Mouse (Mus musculus) limb, embryonic 14.5 days (tissue): ENCODE results near the gene Gm44502. TPM values are rescaled to one million over a fixed set of nuclear protein-coding genes. Genes with fewer than 3 reads are reported as not detected.

Experiments
- ATAC-seq: fragments of 200-750 bp; cut with Nextera tagmentation; 2 replicates; pipeline ENCODE4 v1.8.0; 2017; ENCODE audit warnings: low read depth, moderate number of reproducible peaks, moderate TSS enrichment; ENCODE audit not compliant: low FRiP score
- DNase-seq: peaks from one replicate; pipeline ENCODE4 v3.0.0-alpha.2; 2015; ENCODE audit warnings: low spot score
- H3K27ac ChIP-seq: fragments of 300-500 bp; sonication (generic); replicated peaks from 2 replicates; pipeline ENCODE4 v1.5.1; 2014; ENCODE audit warnings: low read depth, mild to moderate bottlenecking, low read length, moderate library complexity, mixed read lengths
- H3K27me3 ChIP-seq: fragments of 300-500 bp; sonication (generic); 2 replicates; pipeline ENCODE4 v1.6.1; 2014; ENCODE audit warnings: low read length, mixed read lengths; ENCODE audit not compliant: control insufficient read depth, insufficient read depth
- H3K36me3 ChIP-seq: fragments of 300-500 bp; sonication (generic); 2 replicates; pipeline ENCODE4 v1.6.1; 2014; ENCODE audit warnings: mild to moderate bottlenecking, low read length, moderate library complexity, mixed read lengths; ENCODE audit not compliant: control insufficient read depth, insufficient read depth
- H3K4me1 ChIP-seq: fragments of 300-500 bp; sonication (generic); 2 replicates; pipeline ENCODE4 v1.6.1; 2014; ENCODE audit warnings: antibody characterized with exemption, low read length, mixed read lengths; ENCODE audit not compliant: control insufficient read depth, insufficient read depth
- H3K4me2 ChIP-seq: fragments of 300-500 bp; sonication (generic); replicated peaks from 2 replicates; pipeline ENCODE4 v1.6.1; 2014; ENCODE audit warnings: low read depth, mild to moderate bottlenecking, low read length, moderate library complexity; ENCODE audit not compliant: severe bottlenecking
- H3K4me3 ChIP-seq: fragments of 300-500 bp; sonication (generic); replicated peaks from 2 replicates; pipeline ENCODE4 v1.5.1; 2014; ENCODE audit warnings: low read length
- H3K9ac ChIP-seq: fragments of 300-500 bp; sonication (generic); 2 replicates; pipeline ENCODE4 v1.6.1; 2014; ENCODE audit warnings: mild to moderate bottlenecking, low read depth, low read length, moderate library complexity; ENCODE audit not compliant: severe bottlenecking
- H3K9me3 ChIP-seq: fragments of 300-500 bp; sonication (generic); 2 replicates; pipeline ENCODE4 v1.6.1; 2016; ENCODE audit warnings: low read length; ENCODE audit not compliant: control insufficient read depth
- POLR2A ChIP-seq: fragments of 200-500 bp; IDR thresholded peaks from 2 replicates; pipeline ENCODE4 v1.8.0; 2012; ENCODE audit warnings: inconsistent platforms, mild to moderate bottlenecking, moderate library complexity, borderline replicate concordance; ENCODE audit not compliant: insufficient read depth, insufficient read length; ENCODE audit errors: extremely low read depth
- WGBS: fragments of 180-500 bp; shearing (Covaris S2); extraction: QIAGEN DNeasy Blood & Tissue Kit; methylation state at CpG from one replicate; pipeline ENCODE4 v1.1.7; 2014; 5-methylcytosine and 5-hydroxymethylcytosine counted together
- polyA plus RNA-seq, 2 experiments: library from polyadenylated mRNA; depleted of rRNA in 1 of 2; stranded (reverse) in 1 of 2; unstranded in 1 of 2; fragments of >200 nt; fragmentation: Nextera tagmentation in 1 of 2; extraction: Ambion mirVana in 1 of 2; gene quantifications; 2 replicates each; pipeline versions ENCODE4 v1.2.1 to v1.2.3; 2012 to 2014

The Gm44502 gene
- polyA plus RNA-seq, 2 experiments, result 0.40 TPM; not detected in 1

DNA sequence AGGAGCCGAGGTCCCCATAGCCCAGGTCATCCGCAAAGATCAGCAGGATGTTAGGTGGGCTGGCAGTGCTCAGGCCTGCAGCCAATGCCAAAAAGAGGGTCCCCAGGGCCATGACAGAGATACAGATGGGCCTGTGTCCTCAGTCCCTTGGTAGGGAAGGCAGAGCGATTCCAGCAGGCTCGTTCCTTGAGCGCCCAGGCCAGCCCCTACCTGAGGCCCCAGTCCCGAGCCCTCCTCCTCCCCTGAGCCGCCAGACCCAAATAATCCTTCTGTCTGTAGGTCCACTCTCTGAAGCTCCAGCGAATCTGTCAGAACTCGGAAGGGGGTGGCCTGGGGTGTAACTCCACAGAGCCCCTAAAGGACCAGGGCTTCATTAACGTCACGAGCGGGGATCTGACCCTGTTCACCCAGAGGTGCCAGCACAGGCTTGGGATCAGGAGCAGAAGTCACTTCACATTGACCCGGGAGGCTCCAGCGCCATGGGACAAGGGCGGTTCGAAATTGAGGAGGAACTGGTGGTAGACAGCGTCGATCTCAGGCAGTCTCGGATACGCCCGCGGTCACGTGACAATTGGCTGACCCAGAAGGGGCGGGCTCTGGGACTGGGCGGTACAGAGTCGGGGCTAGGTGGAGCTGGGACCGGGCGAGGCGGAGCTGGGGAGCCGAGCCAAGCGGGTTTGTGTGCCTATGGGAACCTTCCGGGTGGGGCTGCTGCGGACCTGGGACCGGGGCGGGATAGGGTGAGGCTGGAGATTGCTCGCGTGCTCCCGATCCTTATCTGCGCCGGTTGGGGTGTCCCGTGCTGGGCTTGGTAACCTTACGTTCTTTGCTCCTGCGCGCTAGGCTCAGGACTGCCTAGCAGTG lies 46.3 kb upstream of the Gm44502 start:
- Histone ChIP-seq H3K9ac (peak overlapping the region; percentile 64), H3K36me3 (no peaks in the 10 kb centered on the region), H3K27me3 (no peaks in the 10 kb centered on the region), H3K4me3 (peak overlapping the region; percentile 46), H3K4me1 (peaks cover 7% of the 10 kb centered on the region; the same call in 1 of the 2 replicates), H3K4me2 (peak overlapping the region; percentile 93), H3K27ac (peak overlapping the region; percentile 1; the same call in 1 of the 2 replicates), H3K9me3 (no peaks in the 10 kb centered on the region)
- peak; percentile 98 for ATAC-seq
- DNase-seq, result peak; percentile 93
- peak; percentile 49; the same call in 1 of the 2 replicates for TF ChIP-seq POLR2A
- 11% methylated on average over 35 of the region's 44 CpGs for WGBS

DNA sequence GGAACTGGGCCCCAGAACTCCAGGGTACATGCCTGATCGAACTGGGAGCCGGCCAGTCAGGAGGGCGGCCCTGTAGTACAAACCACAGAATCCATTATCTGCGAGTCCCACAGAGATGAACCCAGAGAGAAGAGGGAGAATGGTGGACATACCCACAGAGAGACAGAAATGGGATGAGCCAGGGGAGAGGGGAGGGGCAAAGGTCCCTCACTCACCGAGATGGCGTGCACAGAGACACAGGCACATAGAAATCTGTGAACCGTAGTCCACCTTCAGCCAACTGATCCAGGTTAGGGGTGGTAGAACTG lies 45.8 kb upstream of the Gm44502 start:
- Histone ChIP-seq H3K9ac (peak overlapping the region; percentile 64; the same call in 1 of the 2 replicates), H3K4me1 (peaks cover 7% of the 10 kb centered on the region; the same call in 1 of the 2 replicates), H3K4me2 (peak overlapping the region; percentile 93), H3K4me3 (peak overlapping the region; percentile 46), H3K27me3 (no peaks in the 10 kb centered on the region), H3K27ac (no peak overlapping the region), H3K9me3 (no peaks in the 10 kb centered on the region), H3K36me3 (no peaks in the 10 kb centered on the region)
- no peak for TF ChIP-seq POLR2A
- 90% methylated on average over 7 of the region's 7 CpGs for WGBS
- no peak for ATAC-seq
- no peak for DNase-seq

GRCm38 (mm10) chr15:89474596-89475292 lies 45.2 kb upstream of the Gm44502 start:
- 0 out of 2 replicates have a peak overlapping the region, but pooled peaks have one; percentile 46 for H3K4me3 ChIP-seq
- ATAC-seq (no peak), DNase-seq (no peak)
- H3K27ac ChIP-seq, result no peak overlapping the region
- no peak for TF ChIP-seq POLR2A
- no peaks in the 10 kb centered on the region for H3K9me3 ChIP-seq
- H3K4me1 ChIP-seq, result peaks cover 7% of the 10 kb centered on the region; the same call in 1 of the 2 replicates
- WGBS, result 91% methylated on average over 19 of the region's 19 CpGs
- H3K4me2 ChIP-seq, result no peak overlapping the region
- H3K9ac ChIP-seq, result no peak overlapping the region
- no peaks in the 10 kb centered on the region for H3K27me3 ChIP-seq
- H3K36me3 ChIP-seq, result no peaks in the 10 kb centered on the region

DNA sequence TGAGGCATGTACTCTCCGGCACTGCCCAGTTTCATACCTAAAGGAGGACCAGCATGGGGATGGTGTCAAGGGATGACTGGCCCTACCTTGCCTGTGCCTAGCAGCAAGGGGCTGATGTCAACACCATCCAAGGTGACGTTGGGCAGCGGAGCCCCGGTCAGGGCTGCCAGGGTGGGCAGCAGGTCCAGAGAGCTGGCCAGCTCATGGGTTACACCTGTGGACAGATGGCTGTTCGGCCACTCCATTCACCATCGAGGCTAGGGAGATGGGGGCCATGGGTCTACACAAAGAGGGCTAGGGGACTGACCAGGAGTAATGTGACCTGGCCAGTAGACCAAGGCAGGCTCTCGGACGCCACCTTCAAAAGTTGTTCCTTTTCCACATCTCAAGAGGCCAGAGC lies 44.4 kb upstream of the Gm44502 start:
- no peaks in the 10 kb centered on the region for H3K27me3 ChIP-seq
- H3K4me2 ChIP-seq, result no peak overlapping the region
- no peaks in the 10 kb centered on the region for H3K9me3 ChIP-seq
- no peak for DNase-seq
- H3K36me3 ChIP-seq, result no peaks in the 10 kb centered on the region
- no peak overlapping the region for H3K4me3 ChIP-seq
- no peak for TF ChIP-seq POLR2A
- no peak for ATAC-seq
- H3K27ac ChIP-seq, result no peak overlapping the region
- H3K9ac ChIP-seq, result no peak overlapping the region
- peaks cover 7% of the 10 kb centered on the region; the same call in 1 of the 2 replicates for H3K4me1 ChIP-seq
- over 99% methylated on average over 8 of the region's 8 CpGs for WGBS

GRCm38 (mm10) chr15:89473370-89473769 lies 43.9 kb upstream of the Gm44502 start:
- no peak for TF ChIP-seq POLR2A
- Histone ChIP-seq H3K4me1 (peaks cover 7% of the 10 kb centered on the region; the same call in 1 of the 2 replicates), H3K4me3 (no peak overlapping the region), H3K27me3 (no peaks in the 10 kb centered on the region), H3K4me2 (no peak overlapping the region), H3K27ac (no peak overlapping the region), H3K9me3 (no peaks in the 10 kb centered on the region), H3K9ac (no peak overlapping the region), H3K36me3 (no peaks in the 10 kb centered on the region)
- 83% methylated on average over 9 of the region's 9 CpGs for WGBS
- DNase-seq (no peak), ATAC-seq (no peak)
